Mouse (Mus musculus) intestine, embryonic 14.5 days (tissue): ENCODE data around the gene Tas1r2. TPM values are rescaled to one million over a fixed set of nuclear protein-coding genes. Genes with fewer than 3 reads are reported as not detected.

Source experiments
- ATAC-seq: fragments of 200-750 bp; cut with Nextera tagmentation; replicated peaks from 2 replicates; pipeline ENCODE4 v1.8.0; 2017; ENCODE audit warnings: low read depth, moderate number of reproducible peaks, moderate TSS enrichment, moderate library complexity; ENCODE audit not compliant: low FRiP score, low TSS enrichment
- DNase-seq: peaks from one replicate; pipeline ENCODE4 v3.0.0-alpha.2; 2018; ENCODE audit warnings: low spot score
- H3K27ac ChIP-seq: fragments of 300-500 bp; sonication (generic); 2 replicates; pipeline ENCODE4 v1.5.1; 2014; ENCODE audit warnings: low read depth, mild to moderate bottlenecking, control low read depth
- H3K27me3 ChIP-seq: fragments of 300-500 bp; sonication (generic); replicated peaks from 2 replicates; pipeline ENCODE4 v1.6.1; 2014; ENCODE audit warnings: low read length, control low read depth; ENCODE audit not compliant: control insufficient read depth, insufficient read depth
- H3K36me3 ChIP-seq: fragments of 300-500 bp; sonication (generic); 2 replicates; pipeline ENCODE4 v1.6.1; 2014; ENCODE audit warnings: low read length, control low read depth; ENCODE audit not compliant: control insufficient read depth, insufficient read depth
- H3K4me1 ChIP-seq: fragments of 300-500 bp; sonication (generic); replicated peaks from 2 replicates; pipeline ENCODE4 v1.6.1; 2014; ENCODE audit warnings: low read length, control low read depth, mixed read lengths; ENCODE audit not compliant: control insufficient read depth, insufficient read depth
- H3K4me2 ChIP-seq: fragments of 300-500 bp; sonication (generic); 2 replicates; pipeline ENCODE4 v1.6.1; 2014; ENCODE audit warnings: low read length
- H3K4me3 ChIP-seq: fragments of 300-500 bp; sonication (generic); 2 replicates; pipeline ENCODE4 v1.5.1; 2014; ENCODE audit warnings: low read depth, low read length, control low read depth, mixed read lengths
- H3K9ac ChIP-seq: fragments of 300-500 bp; sonication (generic); 2 replicates; pipeline ENCODE4 v1.6.1; 2014; ENCODE audit warnings: mild to moderate bottlenecking, low read length
- H3K9me3 ChIP-seq: fragments of 300-500 bp; sonication (generic); 2 replicates; pipeline ENCODE4 v1.6.1; 2016; ENCODE audit warnings: low read length, control low read depth; ENCODE audit not compliant: control insufficient read depth
- WGBS: fragments of 180-500 bp; shearing (Covaris S2); extraction: QIAGEN DNeasy Blood & Tissue Kit; methylation state at CpG from one replicate; pipeline ENCODE4 v1.1.7; 2014; 5-methylcytosine and 5-hydroxymethylcytosine counted together
- polyA plus RNA-seq: library from polyadenylated mRNA; unstranded; fragments of >200 nt; fragmentation: Nextera tagmentation; extraction: Ambion mirVana; gene quantifications from 2 replicates; pipeline ENCODE4 v1.2.1, GENCODE M21; 2014

The Tas1r2 gene
- not detected in 2 replicates for polyA plus RNA-seq

- no peak for DNase-seq
- H3K36me3 ChIP-seq, result peaks cover 5% of the 10 kb centered on the region
- no peak within 1 kb of the TSS for H3K27ac ChIP-seq
- no peak within 1 kb of the TSS for H3K4me2 ChIP-seq
- no peak within 1 kb of the TSS for H3K4me3 ChIP-seq
- H3K9ac ChIP-seq, result no peak within 1 kb of the TSS
- H3K27me3 ChIP-seq, result no peaks in the 10 kb centered on the region
- WGBS, result 82% methylated on average over 8 of the region's 8 CpGs
- no peaks in the 10 kb centered on the region for H3K4me1 ChIP-seq
- no peak for ATAC-seq
- H3K9me3 ChIP-seq, result no peaks in the 10 kb centered on the region
Observed at GRCm38 (mm10) chr4:139653238-139653637, at the start of gene Tas1r2. TSS of gene Tas1r2 (plus strand) at chr4:139653538.

DNA sequence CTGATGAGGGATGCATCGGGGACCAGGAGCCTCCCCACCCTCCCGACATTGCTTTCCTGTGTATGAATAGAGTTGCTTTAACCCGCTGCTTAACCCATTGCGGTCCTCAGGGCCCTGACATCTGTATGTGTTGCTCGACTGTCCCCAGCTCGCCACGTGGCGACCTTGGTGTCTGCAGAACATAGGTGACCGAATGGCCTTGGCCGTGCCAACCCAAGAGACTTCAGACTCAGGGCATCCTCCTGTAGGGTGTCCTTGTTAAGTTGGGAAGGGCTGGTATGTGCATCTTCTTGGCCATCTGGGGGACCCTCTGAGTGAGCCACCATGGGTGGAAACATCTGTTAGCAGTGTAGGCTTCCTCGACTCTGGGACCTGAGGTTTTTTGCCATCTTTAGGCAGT lies 48.1 kb upstream of the Tas1r2 start:
- H3K27ac ChIP-seq, result no peak overlapping the region
- no peak for ATAC-seq
- no peak overlapping the region for H3K4me2 ChIP-seq
- no peak for DNase-seq
- H3K36me3 ChIP-seq, result peaks cover 38% of the 10 kb centered on the region
- H3K27me3 ChIP-seq, result no peaks in the 10 kb centered on the region
- no peak overlapping the region for H3K4me3 ChIP-seq
- H3K4me1 ChIP-seq, result peaks cover 24% of the 10 kb centered on the region
- no peaks in the 10 kb centered on the region for H3K9me3 ChIP-seq
- WGBS, result 90% methylated on average over 11 of the region's 11 CpGs
- no peak overlapping the region for H3K9ac ChIP-seq

- no peak for ATAC-seq
- 89% methylated on average over 5 of the region's 5 CpGs for WGBS
Observed at GRCm38 (mm10) chr4:139606732-139607131, 46.6 kb upstream of the Tas1r2 start.

DNA sequence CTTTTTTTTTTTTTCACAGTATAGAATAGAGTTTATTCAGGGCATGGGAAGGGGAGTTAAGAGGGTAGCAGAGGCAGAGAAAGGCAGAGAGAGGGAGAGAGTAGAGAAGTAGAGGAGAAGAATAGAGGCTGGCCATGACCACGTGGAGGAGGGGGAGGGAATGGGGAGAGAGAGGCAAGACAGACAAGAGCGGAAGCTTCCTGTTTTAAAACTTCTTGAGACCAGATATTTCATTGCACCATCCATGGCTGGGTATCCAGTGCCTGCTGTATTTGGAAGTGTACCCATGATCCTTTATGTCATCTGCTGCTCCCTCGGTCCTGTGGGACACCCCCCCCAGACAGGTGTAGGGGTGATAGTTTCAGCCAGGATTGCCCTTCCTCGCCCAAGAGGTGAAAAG lies 44.4 kb upstream of the Tas1r2 start:
- no peak overlapping the region for H3K4me3 ChIP-seq
- H3K9me3 ChIP-seq, result peaks cover 4% of the 10 kb centered on the region; the same call in 1 of the 2 replicates
- WGBS, result 65% methylated on average over 4 of the region's 4 CpGs
- no peaks in the 10 kb centered on the region for H3K27me3 ChIP-seq
- no peak overlapping the region for H3K9ac ChIP-seq
- no peak overlapping the region for H3K4me2 ChIP-seq
- H3K27ac ChIP-seq, result no peak overlapping the region
- DNase-seq, result no peak
- peaks cover 55% of the 10 kb centered on the region for H3K36me3 ChIP-seq
- ATAC-seq, result no peak
- H3K4me1 ChIP-seq, result peaks cover 6% of the 10 kb centered on the region; the same call in 1 of the 2 replicates

More at GRCm38 (mm10) chr4:139606732-139607131, 46.6 kb upstream of the Tas1r2 start:
- no peaks in the 10 kb centered on the region for H3K27me3 ChIP-seq
- no peak overlapping the region for H3K9ac ChIP-seq
- DNase-seq, result no peak
- no peak overlapping the region for H3K27ac ChIP-seq
- peaks cover 38% of the 10 kb centered on the region for H3K36me3 ChIP-seq
- no peak overlapping the region for H3K4me2 ChIP-seq
- H3K9me3 ChIP-seq, result no peaks in the 10 kb centered on the region
- peaks cover 21% of the 10 kb centered on the region for H3K4me1 ChIP-seq
- H3K4me3 ChIP-seq, result no peak overlapping the region

GRCm38 (mm10) chr4:139610954-139611353 lies 42.4 kb upstream of the Tas1r2 start:
- Histone ChIP-seq H3K36me3 (peaks cover 60% of the 10 kb centered on the region), H3K4me1 (peaks cover 6% of the 10 kb centered on the region; the same call in 1 of the 2 replicates), H3K9me3 (peaks cover 5% of the 10 kb centered on the region; the same call in 1 of the 2 replicates), H3K4me3 (no peak overlapping the region), H3K27me3 (no peaks in the 10 kb centered on the region), H3K4me2 (no peak overlapping the region), H3K27ac (peak overlapping the region; percentile 14; the same call in 1 of the 2 replicates), H3K9ac (no peak overlapping the region)
- 72% methylated on average over 6 of the region's 6 CpGs for WGBS
- no peak for DNase-seq
- ATAC-seq, result no peak

- H3K27me3 ChIP-seq, result no peaks in the 10 kb centered on the region
- DNase-seq, result peak; percentile 94
- WGBS, result 9% methylated on average over 10 of the region's 10 CpGs
- peaks cover 55% of the 10 kb centered on the region for H3K36me3 ChIP-seq
- peaks cover 6% of the 10 kb centered on the region; the same call in 1 of the 2 replicates for H3K4me1 ChIP-seq
- ATAC-seq, result peak; percentile 61
- H3K9me3 ChIP-seq, result peaks cover 5% of the 10 kb centered on the region; the same call in 1 of the 2 replicates
- H3K27ac ChIP-seq, result no peak overlapping the region
- H3K4me2 ChIP-seq, result 0 out of 2 replicates have a peak overlapping the region, but pooled peaks have one; percentile 22
- no peak overlapping the region for H3K9ac ChIP-seq
- no peak overlapping the region for H3K4me3 ChIP-seq
Observed at GRCm38 (mm10) chr4:139611542-139611953, 41.8 kb upstream of the Tas1r2 start.

- Histone ChIP-seq H3K4me2 (no peak overlapping the region), H3K4me1 (peaks cover 6% of the 10 kb centered on the region; the same call in 1 of the 2 replicates), H3K36me3 (peaks cover 43% of the 10 kb centered on the region), H3K9ac (no peak overlapping the region), H3K27ac (no peak overlapping the region), H3K27me3 (no peaks in the 10 kb centered on the region), H3K4me3 (no peak overlapping the region), H3K9me3 (peaks cover 5% of the 10 kb centered on the region; the same call in 1 of the 2 replicates)
- no peak for ATAC-seq
- no peak for DNase-seq
- 93% methylated on average over 21 of the region's 21 CpGs for WGBS
Observed at GRCm38 (mm10) chr4:139614524-139615260, 38.6 kb upstream of the Tas1r2 start.

DNA sequence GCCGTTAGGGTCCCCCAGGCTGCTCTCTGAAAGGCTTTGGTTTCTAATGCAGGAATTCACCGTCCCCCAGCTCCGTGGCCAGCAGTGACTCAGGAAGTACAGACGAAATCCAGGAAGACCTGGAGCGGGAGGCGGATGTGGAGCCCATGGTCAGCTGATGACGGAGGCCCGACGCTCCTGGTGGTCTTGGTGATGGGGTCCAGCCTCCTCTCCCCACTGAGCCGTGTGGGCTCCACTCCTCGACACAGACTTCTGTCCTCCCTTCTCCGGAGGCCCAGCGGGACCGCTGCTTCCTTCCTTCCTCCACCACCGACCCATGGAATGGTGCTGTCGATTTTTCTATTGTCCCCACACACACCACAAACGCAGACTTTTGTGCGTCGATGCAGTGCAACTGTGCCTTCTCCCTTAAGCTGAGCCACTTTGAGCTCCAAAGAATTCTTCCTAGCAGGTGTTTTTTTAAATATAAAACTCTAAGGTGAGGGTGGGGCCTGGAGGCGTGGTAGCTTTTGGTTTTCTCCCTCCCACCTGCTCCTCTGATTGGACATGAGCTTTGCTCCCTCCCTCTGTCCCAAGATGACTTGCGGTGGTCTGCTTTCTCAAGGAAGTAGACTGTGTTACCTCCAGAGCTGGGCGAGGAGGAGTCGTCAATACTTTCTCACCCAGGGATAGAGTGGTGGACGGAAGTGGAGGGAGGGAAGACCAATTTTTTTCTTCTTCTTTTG lies 36.9 kb upstream of the Tas1r2 start:
- Histone ChIP-seq H3K27ac (peak overlapping the region; percentile 52; the same call in 1 of the 2 replicates), H3K9me3 (peaks cover 5% of the 10 kb centered on the region; the same call in 1 of the 2 replicates), H3K36me3 (peaks cover 38% of the 10 kb centered on the region), H3K4me1 (no peaks in the 10 kb centered on the region), H3K9ac (peak overlapping the region; percentile 29; the same call in 1 of the 2 replicates), H3K4me2 (peak overlapping the region; percentile 46), H3K27me3 (no peaks in the 10 kb centered on the region), H3K4me3 (peak overlapping the region; percentile 33)
- 16% methylated on average over 23 of the region's 24 CpGs for WGBS
- no peak for DNase-seq
- ATAC-seq, result peak; percentile 75
